Mouse (Mus musculus) retina, adult 2 months (tissue): ENCODE measurements around the gene Trir.

Experiments
- DNase-seq: peaks from one replicate; pipeline ENCODE4 v3.0.0-alpha.2; 2012; ENCODE audit warnings: low read depth, low spot score

Trir gene

DNA sequence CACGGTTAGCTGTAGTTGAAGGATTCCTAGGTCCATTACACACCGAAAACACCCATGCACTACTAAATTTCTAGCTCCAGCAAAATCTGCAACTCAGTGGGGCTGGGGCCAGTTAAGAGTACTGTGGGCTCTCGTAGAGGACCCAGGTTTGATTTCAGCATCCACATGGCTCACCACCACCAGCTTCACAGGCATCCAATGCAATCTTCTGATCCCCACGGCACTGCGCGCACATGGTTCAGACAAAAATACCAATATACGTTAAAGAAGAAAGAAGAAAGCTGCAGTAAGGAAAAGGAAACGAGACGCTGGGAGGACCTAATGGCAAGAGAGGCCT lies 9.7 kb downstream of the Trir start:
- DNase-seq = no peak

DNA sequence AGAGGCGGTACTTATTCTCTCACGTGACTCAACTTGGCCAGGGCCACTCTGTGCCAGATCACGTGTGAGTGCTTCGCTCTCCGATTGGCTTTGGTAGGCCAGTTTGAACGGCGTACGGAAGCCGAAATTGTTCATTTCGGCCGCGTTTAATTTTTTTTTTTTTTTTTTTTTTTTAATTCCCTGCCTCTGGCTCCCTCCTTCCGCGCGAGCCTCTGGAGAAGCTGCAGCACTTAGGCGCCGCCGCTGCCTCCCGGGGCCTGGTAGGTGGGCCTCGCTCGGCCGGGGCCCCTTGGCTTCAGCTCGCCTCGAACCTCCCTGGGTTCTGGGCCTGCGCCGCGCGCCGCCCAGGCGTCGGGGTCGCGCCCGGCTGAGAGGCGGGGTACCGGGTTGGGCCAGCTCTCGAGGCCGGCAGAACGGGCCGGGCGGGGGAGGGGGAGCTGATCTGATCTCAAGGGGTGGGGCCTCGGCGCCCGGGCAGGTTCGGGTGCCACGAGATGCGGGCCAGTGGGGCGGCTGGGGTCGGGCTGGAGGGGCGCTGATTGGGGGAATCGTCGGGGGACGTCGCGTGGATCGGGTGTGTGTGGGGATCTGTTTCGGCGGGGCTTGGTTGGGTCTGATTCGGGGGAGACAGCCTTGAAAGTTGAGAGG lies 10.2 kb downstream of the Trir start, which contains the start of gene Tnpo2:
Gene Tnpo2 (plus strand): TSS at position 198 of the 648 bp plus-strand sequence.
- DNase-seq = peak; percentile 93

DNA sequence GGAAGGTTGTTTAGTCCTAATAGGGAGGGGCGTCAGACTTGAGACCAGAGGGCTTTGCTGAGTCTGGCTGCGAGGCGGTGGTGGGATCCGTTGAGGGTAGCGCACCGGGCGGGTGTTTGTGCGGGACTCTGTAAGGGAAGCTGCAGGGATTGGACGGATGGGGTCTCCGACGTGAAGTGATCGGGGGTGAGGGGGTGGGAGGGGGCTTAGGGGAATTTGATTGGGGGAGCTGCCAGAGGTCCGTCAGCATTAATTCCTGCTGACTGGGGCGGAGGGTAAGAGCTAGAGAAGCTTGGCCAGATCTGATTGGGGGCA lies 10.7 kb downstream of the Trir start:
- DNase-seq = no peak

- no peak for DNase-seq
These were observed 11.3 kb downstream of the Trir start for GRCm38 (mm10) chr8:85037681-85038531.

- no peak for DNase-seq
These were observed 17.0 kb downstream of the Trir start for GRCm38 (mm10) chr8:85043619-85044018.

DNA sequence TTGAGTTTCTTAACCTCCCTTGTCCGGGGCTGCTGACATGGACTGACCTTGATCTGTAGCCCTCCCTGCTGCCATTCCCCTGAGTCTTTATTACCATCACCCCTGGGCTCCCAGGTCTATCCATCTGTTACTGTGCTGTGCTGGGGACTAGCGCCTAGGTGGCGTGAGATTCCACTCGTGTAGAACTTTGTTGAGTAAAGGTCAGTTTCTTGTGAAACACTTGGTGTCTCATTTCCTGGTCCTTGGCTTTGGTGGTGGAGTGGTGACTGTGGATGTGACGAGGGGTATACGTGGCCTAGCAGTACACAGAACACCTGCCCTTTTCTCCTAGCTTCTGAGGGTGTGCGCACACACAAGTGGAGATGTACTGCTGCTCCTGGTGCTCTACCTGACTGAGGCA lies 30.7 kb downstream of the Trir start:
- DNase-seq = no peak

GRCm38 (mm10) chr8:85059879-85060616 lies 33.4 kb downstream of the Trir start, which contains the start of gene Fbxw9:
TSS of gene Fbxw9 (plus strand) at chr8:85060055.
- DNase-seq = peak; percentile 91

DNA sequence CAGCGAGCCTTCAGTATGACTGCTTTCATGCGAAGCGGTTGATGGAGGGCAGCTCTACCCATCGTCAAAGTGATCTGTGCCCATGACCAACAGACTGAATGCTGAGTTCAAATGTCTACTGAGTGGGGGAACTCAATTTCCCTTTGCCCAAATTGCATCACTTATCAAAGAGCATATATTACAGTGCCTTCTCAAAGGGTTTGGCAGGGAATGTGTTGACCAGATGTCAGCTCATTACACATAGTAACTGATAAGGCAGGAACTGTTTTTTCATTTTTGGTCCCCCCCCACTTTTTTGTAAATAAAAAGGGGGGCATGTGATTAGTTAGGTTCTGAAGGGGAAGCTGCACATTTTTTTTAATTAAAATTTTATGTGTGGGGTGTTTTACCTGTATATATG lies 36.0 kb downstream of the Trir start:
- no peak for DNase-seq

DNA sequence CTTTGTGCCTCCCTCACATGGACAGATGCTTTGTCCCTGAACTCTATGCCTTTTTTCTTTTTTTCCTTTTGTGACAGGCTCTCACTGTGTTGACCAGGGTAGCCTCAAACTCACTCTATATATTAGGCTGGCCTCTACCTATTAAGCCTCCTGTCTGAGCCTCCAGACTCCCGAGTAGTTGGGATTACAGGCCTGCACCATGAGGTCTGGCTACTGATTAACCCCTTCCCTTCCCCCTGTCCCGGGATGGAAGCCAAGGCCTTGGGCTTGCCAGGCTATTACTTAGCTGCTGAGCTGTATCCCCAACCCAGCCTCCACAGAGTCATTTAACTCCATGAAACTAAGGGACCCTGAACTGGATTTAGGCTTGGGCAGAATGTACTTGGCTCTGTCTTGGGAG lies 38.6 kb downstream of the Trir start:
- DNase-seq = no peak

DNA sequence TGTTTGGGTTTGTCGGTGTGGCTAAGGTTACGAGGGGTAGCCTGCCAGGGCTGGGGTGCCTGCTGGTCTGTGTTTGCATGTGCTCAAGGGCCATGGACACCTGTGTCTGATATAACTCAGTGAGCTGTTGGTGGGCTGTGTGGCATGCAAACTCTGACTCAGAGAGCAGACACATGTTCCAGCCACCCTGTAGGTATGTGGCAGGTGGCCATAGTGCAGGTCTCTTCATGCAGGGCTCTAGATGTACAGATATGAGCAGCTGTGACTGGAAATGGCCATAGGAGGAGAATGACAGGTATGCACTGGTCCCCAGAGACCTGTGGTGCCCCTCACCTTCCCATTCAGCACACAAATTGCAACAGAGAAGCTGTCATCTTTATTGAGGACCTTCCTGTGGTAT lies 40.5 kb downstream of the Trir start:
- no peak for DNase-seq

DNA sequence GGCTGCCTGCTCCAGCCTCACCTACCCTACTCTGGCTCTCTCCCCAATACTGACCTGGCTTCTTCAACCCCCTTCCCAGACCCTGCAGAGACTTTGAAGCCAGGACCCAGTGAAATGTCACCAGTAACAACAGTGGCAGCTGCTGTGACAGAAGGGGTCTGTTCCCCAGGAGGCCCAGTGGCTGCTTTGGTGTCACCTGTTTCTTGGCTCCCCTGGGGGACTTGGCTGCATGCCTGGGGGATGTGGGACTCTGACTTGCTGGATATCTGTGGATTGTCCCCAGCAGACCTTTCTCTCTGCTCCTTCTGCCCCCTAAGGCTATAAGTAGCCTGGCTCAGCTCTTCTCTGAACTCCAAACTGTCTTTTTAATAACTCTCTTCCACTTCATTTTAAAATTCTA lies 41.4 kb downstream of the Trir start, which contains the start of gene Gm5741:
Gene Gm5741 (minus strand): TSS at position 1 of the 400 bp plus-strand sequence.
- no peak for DNase-seq

GRCm38 (mm10) chr8:85071041-85071440 lies 44.4 kb downstream of the Trir start:
- no peak for DNase-seq

DNA sequence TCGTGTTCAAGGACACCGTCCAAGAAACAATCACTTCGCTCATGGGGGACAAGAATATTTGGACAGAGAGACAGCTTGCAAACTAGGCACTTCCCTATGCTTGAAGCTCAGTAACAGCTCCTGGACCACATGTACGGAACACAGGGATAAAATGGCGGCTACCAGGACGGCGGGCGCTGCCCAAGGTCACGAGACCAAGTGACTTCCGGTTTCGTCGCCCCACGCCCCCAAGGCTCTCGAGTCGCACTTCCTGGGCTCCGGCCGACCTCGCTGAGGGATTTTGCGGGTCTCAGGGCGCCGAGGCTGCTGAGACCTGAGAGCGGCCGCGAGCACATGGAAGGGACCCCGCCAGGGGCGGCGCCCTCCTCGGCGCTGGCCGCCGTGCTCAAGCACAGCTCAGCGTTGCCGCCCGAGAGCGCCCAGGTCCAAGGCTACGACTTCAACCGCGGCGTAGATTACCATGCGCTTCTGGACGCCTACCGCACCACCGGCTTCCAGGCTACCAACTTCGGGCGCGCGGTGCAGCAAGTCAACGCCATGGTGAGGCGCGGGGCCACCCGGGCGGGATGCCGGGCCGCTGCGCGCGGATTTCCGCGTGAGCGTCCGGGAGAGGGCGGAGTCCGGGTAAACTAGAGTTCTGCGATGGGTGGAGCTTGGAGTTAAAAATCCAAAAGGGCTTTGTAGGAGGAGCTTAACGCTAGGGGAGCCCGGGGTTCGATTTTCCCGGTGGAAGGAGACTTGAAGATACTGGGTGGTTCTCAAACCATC lies 45.1 kb downstream of the Trir start, which contains the start of gene Dhps:
Gene Dhps (plus strand): TSS at position 244 of the 768 bp plus-strand sequence.
- DNase-seq = peak; percentile 76

DNA sequence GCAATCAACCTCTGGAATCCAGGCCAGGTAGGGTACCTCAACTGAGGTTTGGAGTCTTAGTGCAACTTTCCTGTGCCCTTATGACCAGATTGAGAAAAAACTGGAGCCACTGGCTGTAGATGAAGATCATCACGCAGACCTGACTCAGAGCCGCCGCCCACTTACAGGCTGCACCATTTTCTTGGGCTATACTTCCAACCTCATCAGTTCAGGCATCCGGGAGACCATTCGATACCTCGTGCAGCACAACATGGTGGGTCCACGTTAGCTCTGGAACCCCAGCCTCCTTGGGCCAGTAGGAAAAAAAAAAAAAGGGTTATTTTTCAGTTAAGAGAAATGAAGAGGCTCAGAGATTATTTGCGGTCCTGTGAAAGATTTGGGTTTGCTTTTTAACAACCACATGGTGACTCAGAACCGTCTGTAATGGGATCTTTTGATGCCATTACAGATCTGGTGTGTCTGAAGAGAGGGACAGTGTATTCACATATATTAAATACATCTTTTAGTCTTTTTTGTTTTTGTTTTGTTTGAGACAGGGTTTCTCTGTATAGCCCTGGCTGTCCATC lies 45.8 kb downstream of the Trir start:
- DNase-seq = no peak

DNA sequence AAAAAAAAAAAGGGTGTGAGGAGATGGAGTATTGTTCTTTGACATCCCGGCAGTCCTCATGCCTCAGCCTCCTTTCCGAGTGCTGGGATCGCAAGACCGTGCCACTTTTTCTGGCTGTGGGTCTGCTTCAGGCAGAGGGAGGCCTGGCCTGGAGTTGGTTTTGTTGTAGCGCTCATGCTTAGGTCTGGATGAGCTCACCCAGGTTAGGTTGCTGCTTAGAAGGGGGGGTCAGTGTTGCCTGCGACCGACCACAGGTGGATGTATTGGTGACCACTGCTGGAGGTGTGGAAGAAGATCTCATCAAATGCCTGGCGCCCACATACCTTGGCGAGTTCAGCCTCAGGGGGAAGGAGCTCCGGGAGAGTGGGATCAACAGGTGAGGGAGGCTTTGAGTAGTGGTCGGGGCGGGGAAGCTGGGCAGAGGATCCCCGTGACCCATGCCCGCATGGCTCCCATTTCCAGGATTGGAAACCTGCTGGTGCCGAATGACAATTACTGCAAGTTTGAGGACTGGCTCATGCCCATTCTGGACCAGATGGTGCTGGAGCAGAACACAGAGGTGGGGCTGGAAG lies 46.5 kb downstream of the Trir start:
- no peak for DNase-seq

DNA sequence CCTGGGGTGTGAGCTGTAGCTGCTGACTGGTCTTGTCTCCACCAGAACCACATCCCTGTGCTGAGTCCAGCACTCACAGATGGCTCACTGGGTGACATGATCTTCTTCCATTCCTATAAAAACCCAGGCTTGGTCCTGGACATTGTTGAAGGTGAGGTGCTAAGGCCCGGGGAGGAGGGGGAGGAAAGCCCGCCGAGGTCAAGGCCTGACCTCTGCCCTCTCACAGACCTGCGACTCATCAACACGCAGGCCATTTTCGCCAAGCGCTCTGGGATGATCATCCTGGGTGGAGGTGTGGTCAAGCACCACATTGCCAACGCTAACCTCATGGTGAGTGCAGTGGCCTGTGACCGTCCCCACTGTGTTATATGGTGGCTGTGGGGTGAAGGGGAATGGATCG lies 47.5 kb downstream of the Trir start:
- no peak for DNase-seq

DNA sequence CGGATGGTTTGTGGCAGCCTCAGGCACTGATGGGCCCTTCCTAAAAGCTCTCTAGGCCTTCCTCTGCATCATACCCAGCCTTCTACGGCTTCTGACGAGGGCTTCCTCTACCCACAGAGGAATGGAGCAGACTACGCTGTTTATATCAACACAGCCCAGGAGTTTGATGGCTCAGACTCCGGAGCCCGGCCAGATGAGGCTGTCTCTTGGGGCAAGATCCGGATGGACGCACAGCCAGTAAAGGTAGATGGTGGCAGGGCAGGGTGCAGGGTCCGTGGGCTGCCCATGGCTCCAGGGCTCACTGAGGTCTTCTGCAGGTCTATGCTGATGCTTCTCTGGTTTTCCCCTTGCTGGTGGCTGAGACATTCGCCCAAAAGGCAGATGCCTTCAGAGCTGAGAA lies 48.0 kb downstream of the Trir start:
- DNase-seq = no peak

GRCm38 (mm10) chr8:85076001-85076400 lies 49.4 kb downstream of the Trir start:
- no peak for DNase-seq

DNA sequence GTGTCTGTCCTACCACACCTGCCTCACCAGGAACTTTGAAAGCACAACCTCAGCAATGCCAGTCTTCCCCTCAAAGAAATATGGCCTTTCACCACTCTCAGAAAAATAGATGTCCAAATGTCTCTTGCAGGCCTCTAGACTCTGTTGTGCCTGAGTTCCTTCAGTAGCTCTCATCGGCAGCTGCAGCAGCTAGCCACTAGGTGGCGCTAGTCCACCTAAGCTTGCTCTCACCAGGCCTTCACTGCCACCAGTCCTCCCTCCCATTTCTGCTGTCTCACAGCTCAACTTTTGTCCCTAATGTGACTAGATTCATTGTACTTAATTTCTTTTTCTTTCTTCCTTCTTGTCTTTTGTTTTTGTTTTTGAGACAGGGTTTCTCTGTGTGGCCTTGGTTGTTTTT lies 50.4 kb downstream of the Trir start:
- DNase-seq = no peak
